Mouse (Mus musculus): Measurements from ENCODE around the gene Rnf13.

DNA sequence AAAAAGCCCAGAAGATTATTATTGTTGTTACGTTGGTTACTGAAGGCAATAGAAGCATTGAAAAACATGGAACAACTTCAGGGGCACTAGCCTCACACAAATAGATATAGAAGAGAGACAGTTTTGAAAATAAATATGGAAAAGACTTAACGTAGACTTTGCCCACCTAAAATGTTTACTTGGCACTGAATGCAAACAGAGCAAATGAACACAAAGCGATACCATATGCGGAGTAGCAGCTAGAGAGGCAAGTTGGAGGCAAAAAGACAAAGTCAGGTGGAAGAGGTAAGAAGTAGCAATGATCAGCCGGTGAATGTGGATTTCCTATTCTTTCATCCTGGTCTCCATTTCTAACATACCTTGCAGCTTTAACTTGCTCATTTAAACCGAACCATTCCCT is 21.7 kb upstream of the Rnf13 start:
- TF ChIP-seq CTCF (IDR thresholded peaks at IDR 0.05; ENCODE audit: low read depth, low read length): no peak
- TF ChIP-seq GATA1 (IDR thresholded peaks at IDR 0.05; ENCODE audit: borderline replicate concordance, low read length): no peak
- no peak for TF ChIP-seq TAL1 (conservative IDR thresholded peaks at IDR 0.05; ENCODE audit: low read depth, low read length)
- TF ChIP-seq POLR2AphosphoS5 (IDR thresholded peaks at IDR 0.05; ENCODE audit: insufficient replicate concordance, low read depth, low read length): no peak
- TF ChIP-seq GATA2 (IDR thresholded peaks at IDR 0.05; ENCODE audit: borderline replicate concordance, low read depth, low read length): no peak
